Mouse (Mus musculus) stomach, embryonic 14.5 days (tissue): ENCODE results near the gene Gm10718. TPM values are rescaled to one million over a fixed set of nuclear protein-coding genes. Genes with fewer than 3 reads are reported as not detected.
"Not testable (repeated sequence)": the region's sequence is repeated elsewhere in the genome, so short reads cannot be mapped to it uniquely, and the experiment has no call there.

ENCODE experiments used
- ATAC-seq: fragments of 200-750 bp; cut with Nextera tagmentation; 2 replicates; pipeline ENCODE4 v1.8.0; 2017; ENCODE audit warnings: low read depth, moderate TSS enrichment; ENCODE audit not compliant: insufficient number of reproducible peaks, insufficient read depth, low FRiP score
- H3K27ac ChIP-seq: fragments of 300-500 bp; sonication (generic); 2 replicates; pipeline ENCODE4 v1.5.1; 2014; ENCODE audit warnings: mild to moderate bottlenecking, low read length, moderate library complexity, mixed read lengths
- H3K27me3 ChIP-seq: fragments of 300-500 bp; sonication (generic); 2 replicates; pipeline ENCODE4 v1.6.1; 2014; ENCODE audit warnings: low read length, control low read depth, mixed read lengths; ENCODE audit not compliant: control insufficient read depth, insufficient read depth
- H3K36me3 ChIP-seq: fragments of 300-500 bp; sonication (generic); 2 replicates; pipeline ENCODE4 v1.6.1; 2014; ENCODE audit warnings: mild to moderate bottlenecking, control low read depth, low read length, moderate library complexity, mixed read lengths; ENCODE audit not compliant: control insufficient read depth, insufficient read depth
- H3K4me1 ChIP-seq: fragments of 300-500 bp; sonication (generic); 2 replicates; pipeline ENCODE4 v1.6.1; 2014; ENCODE audit warnings: low read length, control low read depth, mixed read lengths; ENCODE audit not compliant: control insufficient read depth, insufficient read depth
- H3K4me2 ChIP-seq: fragments of 300-500 bp; sonication (generic); replicated peaks from 2 replicates; pipeline ENCODE4 v1.6.1; 2014; ENCODE audit warnings: low read depth, low read length, control low read depth
- H3K4me3 ChIP-seq: fragments of 300-500 bp; sonication (generic); 2 replicates; pipeline ENCODE4 v1.5.1; 2014; ENCODE audit warnings: low read depth, low read length, control low read depth
- H3K9ac ChIP-seq: fragments of 300-500 bp; sonication (generic); replicated peaks from 2 replicates; pipeline ENCODE4 v1.6.1; 2014; ENCODE audit warnings: low read depth, mild to moderate bottlenecking, control low read depth, low read length, moderate library complexity, mixed read lengths
- H3K9me3 ChIP-seq: fragments of 300-500 bp; sonication (generic); 2 replicates; pipeline ENCODE4 v1.6.1; 2016; ENCODE audit warnings: low read depth, low read length, control low read depth; ENCODE audit not compliant: control insufficient read depth
- whole genome bisulfite sequencing: fragments of 180-500 bp; shearing (Covaris S2); extraction: QIAGEN DNeasy Blood & Tissue Kit; methylation state at CpG from one replicate; pipeline ENCODE4 v1.1.7; 2014; 5-methylcytosine and 5-hydroxymethylcytosine counted together
- polyA plus RNA-seq: library from polyadenylated mRNA; unstranded; fragments of >200 nt; fragmentation: Nextera tagmentation; extraction: Ambion mirVana; gene quantifications from 2 replicates; pipeline ENCODE4 v1.2.1, GENCODE M21; 2014

The Gm10718 gene
- polyA plus RNA-seq: 0.45 and 1.1 TPM in 2 replicates

DNA sequence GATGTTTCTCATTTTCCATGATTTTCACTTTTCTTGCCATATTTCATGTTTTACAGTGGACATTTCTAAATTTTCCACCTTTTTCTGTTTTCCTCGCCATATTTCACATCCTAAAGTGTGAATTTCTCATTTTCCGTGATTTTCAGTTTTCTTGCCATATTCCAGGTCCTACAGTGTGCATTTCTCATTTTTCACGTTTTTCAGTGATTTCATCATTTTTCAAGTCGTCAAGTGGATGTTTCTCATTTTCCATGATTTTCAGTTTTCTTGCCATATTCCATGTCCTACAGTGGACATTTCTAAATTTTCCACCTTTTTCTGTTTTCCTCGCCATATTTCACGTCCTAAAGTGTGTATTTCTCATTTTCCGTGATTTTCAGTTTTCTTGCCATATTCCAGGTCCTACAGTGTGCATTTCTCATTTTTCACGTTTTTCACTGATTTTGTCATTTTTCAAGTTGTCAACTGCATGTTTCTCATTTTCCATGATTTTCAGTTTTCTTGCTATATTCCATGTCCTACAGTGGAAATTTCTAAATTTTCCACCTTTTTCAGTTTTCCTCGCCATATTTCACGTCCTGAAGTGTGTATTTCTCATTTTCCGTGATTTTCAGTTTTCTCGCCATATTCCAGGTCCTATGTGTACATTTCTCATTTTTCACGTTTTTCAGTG lies at the start of gene Gm10718:
Gm10718 (plus strand) TSS at position 236 of the 673 bp plus-strand sequence.
- H3K9me3 ChIP-seq, H3K4me3 ChIP-seq, H3K27me3 ChIP-seq, H3K27ac ChIP-seq, H3K9ac ChIP-seq, H3K4me1 ChIP-seq, H3K36me3 ChIP-seq, ATAC-seq, H3K4me2 ChIP-seq: not testable (repeated sequence)
- 71% methylated on average over 9 of the region's 13 CpGs for WGBS

DNA sequence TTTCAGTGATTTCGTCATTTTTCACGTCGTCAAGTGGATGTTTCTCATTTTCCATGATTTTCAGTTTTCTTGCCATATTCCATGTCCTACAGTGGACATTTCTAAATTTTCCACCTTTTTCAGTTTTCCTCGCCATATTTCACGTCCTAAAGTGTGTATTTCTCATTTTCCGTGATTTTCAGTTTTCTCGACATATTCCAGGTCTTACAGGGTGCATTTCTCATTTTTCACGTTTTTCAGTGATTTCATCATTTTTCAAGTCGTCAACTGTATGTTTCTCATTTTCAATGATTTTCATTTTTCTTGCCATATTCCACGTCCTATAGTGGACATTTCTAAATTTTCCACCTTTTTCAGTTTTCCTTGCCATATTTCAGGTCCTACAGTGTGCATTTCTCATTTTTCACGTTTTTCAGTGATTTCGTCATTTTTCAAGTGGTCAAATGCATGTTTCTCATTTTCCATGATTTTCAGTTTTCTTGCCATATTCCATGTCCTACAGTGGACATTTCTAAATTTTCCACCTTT lies 22.8 kb upstream of the Gm10718 start, which contains the start of gene Gm10722:
Gm10722 (plus strand) TSS at position 478 of the 528 bp plus-strand sequence.
- not testable (repeated sequence) for H3K4me1 ChIP-seq, ATAC-seq, H3K36me3 ChIP-seq, H3K9me3 ChIP-seq, H3K27ac ChIP-seq, H3K27me3 ChIP-seq, H3K4me3 ChIP-seq, H3K9ac ChIP-seq, H3K4me2 ChIP-seq
- WGBS: 66% methylated on average over 12 of the region's 12 CpGs

DNA sequence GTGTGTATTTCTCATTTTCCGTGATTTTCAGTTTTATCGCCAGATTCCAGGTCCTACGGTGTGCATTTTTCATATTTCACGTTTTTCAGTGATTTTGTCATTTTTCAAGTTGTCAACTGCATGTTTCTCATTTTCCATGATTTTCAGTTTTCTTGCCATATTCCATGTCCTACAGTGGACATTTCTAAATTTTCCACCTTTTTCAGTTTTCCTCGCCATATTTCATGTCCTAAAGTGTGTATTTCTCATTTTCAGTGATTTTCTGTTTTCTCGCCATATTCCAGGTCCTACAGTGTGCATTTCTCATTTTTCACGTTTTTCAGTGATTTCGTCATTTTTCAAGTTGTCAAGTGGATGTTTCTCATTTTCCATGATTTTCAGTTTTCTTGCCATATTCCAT lies 22.3 kb upstream of the Gm10718 start:
- not testable (repeated sequence) for H3K4me3 ChIP-seq, H3K27me3 ChIP-seq, H3K9ac ChIP-seq, H3K36me3 ChIP-seq, H3K4me1 ChIP-seq, H3K9me3 ChIP-seq, H3K27ac ChIP-seq, H3K4me2 ChIP-seq, ATAC-seq
- WGBS: 64% methylated on average over 8 of the region's 8 CpGs

DNA sequence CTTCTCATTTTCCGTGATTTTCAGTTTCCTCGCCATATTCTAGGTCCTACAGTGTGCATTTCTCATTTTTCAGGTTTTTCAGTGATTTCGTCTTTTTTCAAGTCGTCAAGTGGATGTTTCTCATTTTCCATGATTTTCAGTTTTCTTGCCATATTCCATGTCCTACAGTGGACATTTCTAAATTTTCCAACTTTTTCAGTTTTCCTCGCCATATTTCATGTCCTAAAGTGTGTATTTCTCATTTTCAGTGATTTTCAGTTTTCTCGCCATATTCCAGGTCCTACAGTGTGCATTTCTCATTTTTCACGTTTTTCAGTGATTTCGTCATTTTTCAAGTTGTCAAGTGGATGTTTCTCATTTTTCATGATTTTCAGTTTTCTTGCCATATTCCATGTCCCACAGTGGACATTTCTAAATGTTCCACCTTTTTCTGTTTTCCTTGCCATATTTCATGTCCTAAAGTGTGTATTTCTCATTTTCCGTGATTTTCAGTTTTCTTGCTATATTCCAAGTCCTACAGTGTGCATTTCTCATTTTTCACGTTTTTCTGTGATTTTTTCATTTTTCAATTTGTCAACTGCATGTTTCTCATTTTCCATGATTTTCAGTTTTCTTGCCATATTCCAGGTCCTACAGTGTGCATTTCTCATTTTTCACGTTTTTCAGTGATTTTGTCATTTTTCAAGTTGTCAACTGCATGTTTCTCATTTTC lies 21.2 kb upstream of the Gm10718 start:
- H3K4me1 ChIP-seq, H3K4me2 ChIP-seq, H3K36me3 ChIP-seq, H3K27me3 ChIP-seq, H3K27ac ChIP-seq, H3K9ac ChIP-seq, H3K9me3 ChIP-seq, H3K4me3 ChIP-seq: not testable (repeated sequence)
- 57% methylated on average over 8 of the region's 11 CpGs for WGBS
- ATAC-seq: peak; percentile 81

DNA sequence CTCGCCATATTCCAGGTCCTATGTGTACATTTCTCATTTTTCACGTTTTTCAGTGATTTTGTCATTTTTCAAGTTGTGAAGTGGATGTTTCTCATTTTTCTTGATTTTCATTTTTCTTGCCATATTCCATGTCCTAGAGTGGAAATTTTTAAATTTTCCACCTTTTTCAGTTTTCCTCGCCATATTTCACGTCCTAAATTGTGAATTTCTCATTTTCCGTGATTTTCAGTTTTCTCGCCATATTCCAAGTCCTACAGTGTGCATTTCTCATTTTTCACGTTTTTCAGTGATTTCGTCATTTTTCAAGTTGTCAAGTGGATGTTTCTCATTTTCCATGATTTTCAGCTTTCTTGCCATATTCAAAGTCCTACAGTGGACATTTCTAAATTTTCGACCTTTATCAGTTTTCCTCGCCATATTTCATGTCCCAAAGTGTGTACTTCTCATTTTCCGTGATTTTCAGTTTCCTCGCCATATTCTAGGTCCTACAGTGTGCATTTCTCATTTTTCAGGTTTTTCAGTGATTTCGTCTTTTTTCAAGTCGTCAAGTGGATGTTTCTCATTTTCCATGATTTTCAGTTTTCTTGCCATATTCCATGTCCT lies 20.5 kb upstream of the Gm10718 start, which contains the start of gene Gm11168:
Gm11168 (plus strand) TSS at position 553 of the 603 bp plus-strand sequence.
- H3K36me3 ChIP-seq: not testable (repeated sequence)
- WGBS: 75% methylated on average over 6 of the region's 14 CpGs

DNA sequence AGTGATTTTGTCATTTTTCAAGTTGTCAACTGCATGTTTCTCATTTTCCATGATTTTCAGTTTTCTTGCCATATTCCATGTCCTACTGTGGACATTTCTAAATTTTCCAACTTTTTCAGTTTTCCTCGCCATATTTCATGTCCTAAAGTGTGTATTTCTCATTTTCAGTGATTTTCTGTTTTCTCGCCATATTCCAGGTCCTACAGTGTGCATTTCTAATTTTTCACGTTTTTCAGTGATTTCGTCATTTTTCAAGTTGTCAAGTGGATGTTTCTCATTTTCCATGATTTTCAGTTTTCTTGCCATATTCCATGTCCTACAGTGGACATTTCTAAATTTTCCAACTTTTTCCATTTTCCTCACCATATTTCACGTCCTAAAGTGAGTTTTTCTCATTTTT lies 17.2 kb upstream of the Gm10718 start:
- 80% methylated on average over 1 of the region's 5 CpGs for WGBS
- not testable (repeated sequence) for H3K27me3 ChIP-seq, ATAC-seq, H3K9ac ChIP-seq, H3K4me2 ChIP-seq, H3K4me1 ChIP-seq, H3K9me3 ChIP-seq, H3K27ac ChIP-seq, H3K36me3 ChIP-seq, H3K4me3 ChIP-seq

More for the DNA sequence above, 20.5 kb upstream of the Gm10718 start, which contains the start of gene Gm11168:
- H3K9me3 ChIP-seq, H3K27ac ChIP-seq, H3K4me2 ChIP-seq, H3K27me3 ChIP-seq, H3K4me1 ChIP-seq, H3K4me3 ChIP-seq, ATAC-seq, H3K9ac ChIP-seq: not testable (repeated sequence)

DNA sequence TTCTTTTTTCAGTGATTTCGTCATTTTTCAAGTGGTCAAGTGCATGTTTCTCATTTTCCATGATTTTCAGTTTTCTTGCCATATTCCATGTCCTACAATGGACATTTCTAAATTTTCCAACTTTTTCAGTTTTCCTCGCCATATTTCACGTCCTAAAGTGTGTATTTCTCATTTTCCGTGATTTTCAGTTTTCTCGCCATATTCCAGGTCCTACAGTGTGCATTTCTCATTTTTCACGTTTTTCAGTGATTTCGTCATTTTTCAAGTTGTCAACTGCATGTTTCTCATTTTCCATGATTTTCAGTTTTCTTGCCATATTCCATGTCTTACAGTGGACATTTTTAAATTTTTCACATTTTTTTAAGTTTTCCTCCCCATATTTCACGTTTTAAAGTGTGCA lies 16.7 kb upstream of the Gm10718 start:
- not testable (repeated sequence) for H3K4me3 ChIP-seq, H3K4me1 ChIP-seq, H3K9ac ChIP-seq, H3K27me3 ChIP-seq, H3K4me2 ChIP-seq, H3K36me3 ChIP-seq, H3K9me3 ChIP-seq, H3K27ac ChIP-seq
- 79% methylated on average over 7 of the region's 8 CpGs for WGBS
- ATAC-seq: peak; percentile 65

DNA sequence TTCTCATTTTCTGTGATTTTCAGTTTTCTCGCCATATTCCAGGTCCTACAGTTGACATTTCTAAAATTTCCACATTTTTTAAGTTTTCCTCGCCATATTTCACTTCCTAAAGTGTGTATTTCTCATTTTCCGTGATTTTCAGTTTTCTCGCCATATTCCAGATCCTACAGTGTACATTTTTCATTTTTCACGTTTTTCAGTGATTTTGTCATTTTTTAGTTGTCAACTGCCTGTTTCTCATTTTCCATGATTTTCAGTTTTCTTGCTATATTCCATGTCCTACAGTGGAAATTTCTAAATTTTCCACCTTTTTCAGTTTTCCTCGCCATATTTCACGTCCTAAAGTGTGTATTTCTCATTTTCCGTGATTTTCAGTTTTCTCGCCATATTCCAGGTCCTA lies 16.1 kb upstream of the Gm10718 start:
- H3K9me3 ChIP-seq, H3K27ac ChIP-seq, H3K9ac ChIP-seq, H3K4me1 ChIP-seq, H3K4me3 ChIP-seq, H3K36me3 ChIP-seq, ATAC-seq, H3K4me2 ChIP-seq, H3K27me3 ChIP-seq: not testable (repeated sequence)
- WGBS: 79% methylated on average over 7 of the region's 9 CpGs
